Mouse (Mus musculus) CH12.LX (cell line): Measurements from ENCODE around the gene Tle6. TPM values are rescaled to one million over a fixed set of nuclear protein-coding genes. Genes with fewer than 3 reads are reported as not detected.
A peak's percentile ranks its signal among the peaks of the same experiment; 100 is the strongest.

ENCODE experiments used
- DNase-seq: peaks from one replicate; pipeline ENCODE4 v3.0.0-alpha.2; 2013; ENCODE audit errors: extremely low read depth
- H3K27ac ChIP-seq: 2 replicates; pipeline ENCODE4 v1.5.1; 2012; ENCODE audit warnings: low read depth, mild to moderate bottlenecking, control low read depth, moderate library complexity; ENCODE audit not compliant: insufficient read depth
- H3K27me3 ChIP-seq: replicated peaks from 2 replicates; pipeline ENCODE3; 2012; ENCODE audit warnings: inconsistent platforms
- H3K36me3 ChIP-seq, 2 experiments: replicated peaks in 1 of 2; 2 replicates each; pipeline versions ENCODE3 to v1.6.1; 2012; ENCODE audit warnings: inconsistent platforms in 1 of 2, low read length in 1 of 2, mild to moderate bottlenecking in 1 of 2, mixed read lengths in 1 of 2, moderate library complexity in 1 of 2; ENCODE audit not compliant: control insufficient read depth in 1 of 2, insufficient read depth in 1 of 2
- H3K4me1 ChIP-seq, 2 experiments: 2 replicates each; pipeline ENCODE4 v1.6.1; 2012; ENCODE audit warnings: inconsistent platforms in 1 of 2, moderate library complexity in 1 of 2; ENCODE audit not compliant: insufficient read depth in 2 of 2, control insufficient read depth in 1 of 2
- H3K4me2 ChIP-seq: 2 replicates; pipeline ENCODE4 v1.6.1; 2012; ENCODE audit warnings: low read depth, mild to moderate bottlenecking, control low read depth; ENCODE audit not compliant: poor library complexity, insufficient read depth, severe bottlenecking
- H3K4me3 ChIP-seq, 3 experiments: fragments of 150-350 bp in 1 of 3; sonication (generic) in 1 of 3; replicated peaks in 1 of 3; 2 replicates each; pipeline versions ENCODE3 to v1.5.1; 2011 to 2012; ENCODE audit warnings: low read depth in 2 of 3, low read length in 2 of 3, mild to moderate bottlenecking in 2 of 3, moderate library complexity in 2 of 3, control low read depth in 1 of 3, improper control_type of control experiment in 1 of 3, inconsistent platforms in 1 of 3, mixed read lengths in 1 of 3; ENCODE audit not compliant: poor library complexity in 1 of 3
- H3K79me2 ChIP-seq: replicated peaks from 2 replicates; pipeline ENCODE4 v1.6.1; 2012; ENCODE audit warnings: mild to moderate bottlenecking, moderate library complexity; ENCODE audit not compliant: control insufficient read depth, poor library complexity, insufficient read depth, severe bottlenecking; ENCODE audit errors: extremely low read depth
- H3K9ac ChIP-seq: 2 replicates; pipeline ENCODE4 v1.6.1; 2012; ENCODE audit warnings: low read depth, mild to moderate bottlenecking, control low read depth, moderate library complexity; ENCODE audit not compliant: insufficient read depth
- H3K9me3 ChIP-seq: replicated peaks from 2 replicates; pipeline ENCODE3; 2012; ENCODE audit warnings: low read length, inconsistent platforms, mixed read lengths
- CHD2 ChIP-seq: IDR thresholded peaks from 2 replicates; pipeline ENCODE4 v1.6.1; 2011; ENCODE audit warnings: low read length, improper control_type of control experiment
- ELF1 ChIP-seq: IDR thresholded peaks from 2 replicates; pipeline ENCODE4 v1.6.1; 2014; ENCODE audit warnings: low read depth, mild to moderate bottlenecking, inconsistent platforms, low read length, improper control_type of control experiment
- EP300 ChIP-seq: IDR thresholded peaks from 2 replicates; pipeline ENCODE4 v1.6.1; 2011; ENCODE audit warnings: low read length, improper control_type of control experiment
- GABPA ChIP-seq: IDR thresholded peaks from 2 replicates; pipeline ENCODE4 v1.6.1; 2012; ENCODE audit warnings: low read depth, low read length, improper control_type of control experiment, inconsistent platforms; ENCODE audit not compliant: insufficient replicate concordance
- KAT2A ChIP-seq: IDR thresholded peaks from 2 replicates; pipeline ENCODE4 v1.6.1; 2012; ENCODE audit warnings: low read length, improper control_type of control experiment, inconsistent platforms; ENCODE audit not compliant: insufficient replicate concordance
- MAFK ChIP-seq: IDR thresholded peaks from 2 replicates; pipeline ENCODE4 v1.6.1; 2011; ENCODE audit warnings: low read length, improper control_type of control experiment; ENCODE audit not compliant: insufficient replicate concordance
- MAZ ChIP-seq: IDR thresholded peaks from 2 replicates; pipeline ENCODE4 v1.6.1; 2012; ENCODE audit warnings: low read depth, mild to moderate bottlenecking, inconsistent platforms, low read length, improper control_type of control experiment, moderate library complexity
- MYC ChIP-seq: IDR thresholded peaks from 2 replicates; pipeline ENCODE4 v1.6.1; 2011; ENCODE audit warnings: low read depth, mild to moderate bottlenecking, improper control_type of control experiment, low read length
- NRF1 ChIP-seq: IDR thresholded peaks from 2 replicates; pipeline ENCODE4 v1.6.1; 2014; ENCODE audit warnings: low read depth, mild to moderate bottlenecking, inconsistent platforms, low read length, improper control_type of control experiment, moderate library complexity
- PAX5 ChIP-seq: IDR thresholded peaks from 2 replicates; pipeline ENCODE4 v1.6.1; 2012; ENCODE audit warnings: low read length, inconsistent platforms, mixed read lengths
- POLR2AphosphoS2 ChIP-seq: IDR thresholded peaks from 2 replicates; pipeline ENCODE4 v1.6.1; 2011; ENCODE audit warnings: low read depth, low read length, improper control_type of control experiment
- RAD21 ChIP-seq: IDR thresholded peaks from 2 replicates; pipeline ENCODE4 v1.6.1; 2011; ENCODE audit warnings: low read depth, mild to moderate bottlenecking, low read length, improper control_type of control experiment, moderate library complexity
- SIN3A ChIP-seq: IDR thresholded peaks from 2 replicates; pipeline ENCODE4 v1.6.1; 2012; ENCODE audit warnings: low read length, improper control_type of control experiment, inconsistent platforms
- SMC3 ChIP-seq: IDR thresholded peaks from 2 replicates; pipeline ENCODE4 v1.6.1; 2011; ENCODE audit warnings: low read depth, low read length, improper control_type of control experiment
- USF2 ChIP-seq: conservative IDR thresholded peaks from 2 replicates; pipeline ENCODE4 v1.6.1; 2011; ENCODE audit warnings: low read depth, low read length, improper control_type of control experiment
- ZKSCAN1 ChIP-seq: IDR thresholded peaks from 2 replicates; pipeline ENCODE4 v1.6.1; 2012; ENCODE audit warnings: low read depth, inconsistent platforms, low read length, improper control_type of control experiment, borderline replicate concordance
- ZNF384 ChIP-seq: IDR thresholded peaks from 2 replicates; pipeline ENCODE4 v1.6.1; 2012; ENCODE audit warnings: low read depth, low read length, improper control_type of control experiment, inconsistent platforms
- dilution Hi-C: fragments of 300-500 bp; cut with MboI; formaldehyde crosslinking; loops from 2 replicates; pipeline ENCODE4 v1.14.3; 2020; ENCODE audit warnings: low sequenced_read_pairs; ENCODE audit not compliant: extremely low pct_unique_long_range_greater_than_20kb, extremely low pct_ligation_motif_present
- in situ Hi-C: fragments of 300-500 bp; cut with MboI; formaldehyde crosslinking; loops from 3 replicates; pipeline ENCODE4 v1.14.3; 2019; ENCODE audit warnings: low sequenced_read_pairs, low pct_ligation_motif_present, low pct_unique_long_range_greater_than_20kb, mixed read lengths
- polyA plus RNA-seq: library from polyadenylated mRNA; unstranded; fragments of >175 nt; gene quantifications from 2 replicates; pipeline ENCODE4 v1.2.1, GENCODE M21; 2012; ENCODE audit warnings: low read depth; ENCODE audit not compliant: insufficient read length
- total RNA-seq, 2 experiments: library from RNA; depleted of rRNA; stranded (reverse); fragments of 300-350 nt in 1 of 2; fragments of >200 nt in 1 of 2; gene quantifications; 2 replicates each; pipeline ENCODE4 v1.2.3; 2012 to 2014

Tle6 gene
- total and polyA plus RNA-seq, 3 experiments: 0.39 to 1.3 (median 1.2) TPM

- DNase-seq: no peak
- no peaks in the 10 kb centered on the region for H3K36me3 ChIP-seq
- H3K9me3 ChIP-seq: peaks cover 11% of the 10 kb centered on the region
- in situ Hi-C loops: no loop called here
- H3K4me3 ChIP-seq: no peak within 1 kb of the TSS
- H3K9ac ChIP-seq: no peak within 1 kb of the TSS
- peaks cover 2 to 9% of the 10 kb centered on the region in 2 experiments; a peak in 2 of 4 replicates for H3K4me1 ChIP-seq
- H3K27me3 ChIP-seq: peaks cover 100% of the 10 kb centered on the region
- H3K4me2 ChIP-seq: peak within 1 kb of the TSS; percentile 52; the same call in 1 of the 2 replicates
- no peak within 1 kb of the TSS for H3K27ac ChIP-seq
- dilution Hi-C loops: no loop called here
- TF ChIP-seq MAFK (no peak), SMC3 (no peak), KAT2A (no peak), EP300 (no peak), ELF1 (no peak), MAZ (no peak), SIN3A (no peak), ZNF384 (no peak), POLR2AphosphoS2 (no peak), GABPA (no peak)
- no peaks in the 10 kb centered on the region for H3K79me2 ChIP-seq
These were observed 26.5 kb downstream of the Tle6 start, which contains the start of gene Tle2 for GRCm38 (mm10) chr10:81574081-81575056. TSS of gene Tle2 (plus strand) at chr10:81574561.

GRCm38 (mm10) chr10:81572975-81573374 lies 27.9 kb downstream of the Tle6 start:
- H3K9ac ChIP-seq: no peak overlapping the region
- TF ChIP-seq ZKSCAN1 (no peak), SIN3A (no peak), USF2 (no peak), NRF1 (no peak), CHD2 (no peak), MYC (no peak), PAX5 (no peak), RAD21 (no peak)
- TF ChIP-seq, all 38 proteins: peak for 0
- in situ Hi-C loops: no loop called here
- Histone ChIP-seq H3K4me3 (no peak overlapping the region), H3K4me2 (no peak overlapping the region), H3K27ac (no peak overlapping the region), H3K36me3 (no peaks in the 10 kb centered on the region), H3K4me1 (peaks cover 2 to 9% of the 10 kb centered on the region in 2 experiments; a peak in 2 of 4 replicates), H3K27me3 (peaks cover 98% of the 10 kb centered on the region), H3K9me3 (peaks cover 11% of the 10 kb centered on the region), H3K79me2 (no peaks in the 10 kb centered on the region)
- dilution Hi-C loops: no loop called here
- no peak for DNase-seq
